Mouse (Mus musculus) stomach, embryonic 16.5 days (tissue): ENCODE measurements around the gene Hoxa9. TPM values are rescaled to one million over a fixed set of nuclear protein-coding genes. Genes with fewer than 3 reads are reported as not detected.
A peak's percentile ranks its signal among the peaks of the same experiment; 100 is the strongest.

ENCODE experiments used
- ATAC-seq: fragments of 200-750 bp; cut with Nextera tagmentation; 2 replicates; pipeline ENCODE4 v1.8.0; 2017; ENCODE audit warnings: moderate number of reproducible peaks, moderate TSS enrichment; ENCODE audit not compliant: insufficient read depth, low FRiP score
- H3K27ac ChIP-seq: fragments of 300-500 bp; sonication (generic); 2 replicates; pipeline ENCODE4 v1.5.1; 2014; ENCODE audit warnings: low read length
- H3K27me3 ChIP-seq: fragments of 300-500 bp; sonication (generic); 2 replicates; pipeline ENCODE4 v1.6.1; 2014; ENCODE audit warnings: low read length, control low read depth, mixed read lengths; ENCODE audit not compliant: control insufficient read depth, insufficient read depth
- H3K36me3 ChIP-seq: fragments of 300-500 bp; sonication (generic); 2 replicates; pipeline ENCODE4 v1.6.1; 2014; ENCODE audit warnings: low read length; ENCODE audit not compliant: control insufficient read depth, insufficient read depth
- H3K4me1 ChIP-seq: fragments of 300-500 bp; sonication (generic); 2 replicates; pipeline ENCODE4 v1.6.1; 2014; ENCODE audit warnings: low read length, control low read depth, mixed read lengths; ENCODE audit not compliant: control insufficient read depth, insufficient read depth
- H3K4me2 ChIP-seq: fragments of 300-500 bp; sonication (generic); 2 replicates; pipeline ENCODE4 v1.6.1; 2014; ENCODE audit warnings: low read depth, low read length, mixed read lengths
- H3K4me3 ChIP-seq: fragments of 300-500 bp; sonication (generic); replicated peaks from 2 replicates; pipeline ENCODE4 v1.5.1; 2014; ENCODE audit warnings: mild to moderate bottlenecking, low read length
- H3K9ac ChIP-seq: fragments of 300-500 bp; sonication (generic); 2 replicates; pipeline ENCODE4 v1.6.1; 2014; ENCODE audit warnings: low read length
- H3K9me3 ChIP-seq: fragments of 300-500 bp; sonication (generic); replicated peaks from 2 replicates; pipeline ENCODE4 v1.6.1; 2016; ENCODE audit warnings: low read length, control low read depth; ENCODE audit not compliant: control insufficient read depth
- WGBS: fragments of 180-500 bp; shearing (Covaris S2); extraction: QIAGEN DNeasy Blood & Tissue Kit; methylation state at CpG from one replicate; pipeline ENCODE4 v1.1.7; 2014; 5-methylcytosine and 5-hydroxymethylcytosine counted together
- polyA plus RNA-seq: library from polyadenylated mRNA; unstranded; fragments of >200 nt; fragmentation: Nextera tagmentation; extraction: Ambion mirVana; gene quantifications from 2 replicates; pipeline ENCODE4 v1.2.1, GENCODE M21; 2015

The Hoxa9 gene
- polyA plus RNA-seq, 1 experiment from 2014 or later = 0.50 TPM

- peaks cover 65% of the 10 kb centered on the region for H3K27me3 ChIP-seq
- WGBS = 19% methylated on average over 18 of the region's 18 CpGs
- H3K9me3 ChIP-seq = no peaks in the 10 kb centered on the region
- peak overlapping the region; percentile 46 for H3K4me3 ChIP-seq
- H3K9ac ChIP-seq = peak overlapping the region; percentile 70
- H3K36me3 ChIP-seq = no peaks in the 10 kb centered on the region
- peak overlapping the region; percentile 84 for H3K4me2 ChIP-seq
- H3K4me1 ChIP-seq = peaks cover 4% of the 10 kb centered on the region; the same call in 1 of the 2 replicates
- no peak for ATAC-seq
- peak overlapping the region; percentile 64 for H3K27ac ChIP-seq
Measured at GRCm38 (mm10) chr6:52208868-52209684, 21.8 kb downstream of the Hoxa9 start.

GRCm38 (mm10) chr6:52208072-52208867, 22.6 kb downstream of the Hoxa9 start, which contains the start of gene Hoxa6:
Gene Hoxa6 (minus strand): TSS chr6:52208722.
- H3K36me3 ChIP-seq = no peaks in the 10 kb centered on the region
- H3K27me3 ChIP-seq = peaks cover 58% of the 10 kb centered on the region
- H3K27ac ChIP-seq = peak within 1 kb of the TSS; percentile 70
- H3K4me2 ChIP-seq = peak within 1 kb of the TSS; percentile 84
- 4% methylated on average over 47 of the region's 47 CpGs for WGBS
- no peak for ATAC-seq
- H3K9me3 ChIP-seq = no peaks in the 10 kb centered on the region
- peaks cover 4% of the 10 kb centered on the region; the same call in 1 of the 2 replicates for H3K4me1 ChIP-seq
- peak within 1 kb of the TSS; percentile 71 for H3K4me3 ChIP-seq
- peak within 1 kb of the TSS; percentile 70 for H3K9ac ChIP-seq

- ATAC-seq = no peak
- H3K27me3 ChIP-seq = peaks cover 53% of the 10 kb centered on the region
- H3K4me2 ChIP-seq = peak overlapping the region; percentile 84
- peak overlapping the region; percentile 71 for H3K4me3 ChIP-seq
- no peaks in the 10 kb centered on the region for H3K9me3 ChIP-seq
- peak overlapping the region; percentile 70 for H3K27ac ChIP-seq
- H3K4me1 ChIP-seq = peaks cover 4% of the 10 kb centered on the region; the same call in 1 of the 2 replicates
- H3K36me3 ChIP-seq = no peaks in the 10 kb centered on the region
- peak overlapping the region; percentile 43 for H3K9ac ChIP-seq
Measured at GRCm38 (mm10) chr6:52207684-52207976, 23.3 kb downstream of the Hoxa9 start.

- peak overlapping the region; percentile 43 for H3K9ac ChIP-seq
- peaks cover 4% of the 10 kb centered on the region; the same call in 1 of the 2 replicates for H3K4me1 ChIP-seq
- peaks cover 51% of the 10 kb centered on the region for H3K27me3 ChIP-seq
- peak overlapping the region; percentile 84 for H3K4me2 ChIP-seq
- H3K9me3 ChIP-seq = no peaks in the 10 kb centered on the region
- 23% methylated on average over 4 of the region's 4 CpGs for WGBS
- no peaks in the 10 kb centered on the region for H3K36me3 ChIP-seq
- peak overlapping the region; percentile 70 for H3K27ac ChIP-seq
- H3K4me3 ChIP-seq = peak overlapping the region; percentile 71
- no peak for ATAC-seq
Measured at GRCm38 (mm10) chr6:52206882-52207683, 23.8 kb downstream of the Hoxa9 start.

GRCm38 (mm10) chr6:52205638-52206621, 25.0 kb downstream of the Hoxa9 start:
- H3K4me2 ChIP-seq = peak overlapping the region; percentile 84
- 14% methylated on average over 55 of the region's 55 CpGs for WGBS
- H3K27ac ChIP-seq = peak overlapping the region; percentile 70
- no peaks in the 10 kb centered on the region for H3K36me3 ChIP-seq
- no peak for ATAC-seq
- peaks cover 4% of the 10 kb centered on the region; the same call in 1 of the 2 replicates for H3K4me1 ChIP-seq
- H3K9me3 ChIP-seq = no peaks in the 10 kb centered on the region
- H3K4me3 ChIP-seq = peak overlapping the region; percentile 71
- H3K27me3 ChIP-seq = peaks cover 40% of the 10 kb centered on the region
- H3K9ac ChIP-seq = peak overlapping the region; percentile 73

GRCm38 (mm10) chr6:52205221-52205620, 25.7 kb downstream of the Hoxa9 start:
- H3K36me3 ChIP-seq = no peaks in the 10 kb centered on the region
- peaks cover 42% of the 10 kb centered on the region for H3K27me3 ChIP-seq
- H3K27ac ChIP-seq = peak overlapping the region; percentile 70
- no peak for ATAC-seq
- H3K4me1 ChIP-seq = peaks cover 4% of the 10 kb centered on the region; the same call in 1 of the 2 replicates
- H3K9me3 ChIP-seq = no peaks in the 10 kb centered on the region
- peak overlapping the region; percentile 84 for H3K4me2 ChIP-seq
- 13% methylated on average over 14 of the region's 14 CpGs for WGBS
- H3K4me3 ChIP-seq = peak overlapping the region; percentile 71
- H3K9ac ChIP-seq = peak overlapping the region; percentile 73

GRCm38 (mm10) chr6:52204050-52204752, 26.7 kb downstream of the Hoxa9 start, which contains the start of gene Hoxa5:
Gene Hoxa5 (minus strand): TSS chr6:52204587.
- H3K27me3 ChIP-seq = peaks cover 38% of the 10 kb centered on the region
- ATAC-seq = peak; percentile 89

More at GRCm38 (mm10) chr6:52204050-52204752, 26.7 kb downstream of the Hoxa9 start, which contains the start of gene Hoxa5:
- Histone ChIP-seq H3K4me1 (peaks cover 4% of the 10 kb centered on the region; the same call in 1 of the 2 replicates), H3K9ac (peak within 1 kb of the TSS; percentile 88), H3K4me2 (peak within 1 kb of the TSS; percentile 84), H3K4me3 (peak within 1 kb of the TSS; percentile 71), H3K27ac (peak within 1 kb of the TSS; percentile 72), H3K9me3 (no peaks in the 10 kb centered on the region), H3K36me3 (no peaks in the 10 kb centered on the region)
- under 1% methylated on average over 65 of the region's 65 CpGs for WGBS
